Comparison of ENCODE assay signal across 9 mouse cellular contexts in genomic region chr11:98075195-98075808, GRCm38 (mm10). TPM values are rescaled to one million over a fixed set of nuclear protein-coding genes. Genes with fewer than 3 reads are reported as not detected.
DNase-seq lines count a peak whose midpoint lies in the region; ATAC-seq and TF ChIP-seq lines count a peak whose summit lies in the region.
"Had no signal": no experiment of that assay in that cellular context is flagged by ENCODE, and none has a peak within 500 bp of the region (broad histone marks: within the 10 kb centered on the region; RNA-seq: fewer than 3 reads in every experiment).

No protein-coding gene starts in this region.

- peaks cover 15% of the 10 kb centered on the region for H3K36me3 ChIP-seq in ES-E14 (ENCODE audit: control insufficient read depth, insufficient read depth, low read length, poor library complexity, severe bottlenecking)
- no peaks in the 10 kb centered on the region for H3K36me3 ChIP-seq in forebrain, postnatal 0 days (ENCODE audit: insufficient read depth)
- H3K36me3 ChIP-seq in lung, embryonic 14.5 days (ENCODE audit: insufficient read depth), result no peaks in the 10 kb centered on the region
- no peaks in the 10 kb centered on the region for H3K36me3 ChIP-seq in thymus, adult 2 months (ENCODE audit: control insufficient read depth, insufficient read depth, low read length)
- H3K36me3 ChIP-seq: limb, embryonic 12.5 days had no signal

- 21% methylated on average over 13 of the region's 13 CpGs for WGBS in forebrain, postnatal 0 days
- 20% methylated on average over 13 of the region's 13 CpGs for WGBS in lung, embryonic 14.5 days
- 26% methylated on average over 13 of the region's 13 CpGs for WGBS in thymus, adult 2 months

- H3K27me3 ChIP-seq in forebrain, postnatal 0 days (ENCODE audit: insufficient read depth, low read length), result no peaks in the 10 kb centered on the region
- H3K27me3 ChIP-seq in lung, embryonic 14.5 days (ENCODE audit: insufficient read depth, low read length), result no peaks in the 10 kb centered on the region
- H3K27me3 ChIP-seq in thymus, adult 2 months (ENCODE audit: control insufficient read depth, insufficient read depth, low read length), result no peaks in the 10 kb centered on the region

- TF ChIP-seq CTCF in forebrain, postnatal 0 days (IDR thresholded peaks at IDR 0.05; ENCODE audit: low read depth), result peak; percentile 94
- peak; percentile 95 for TF ChIP-seq CTCF in lung, embryonic 14.5 days (IDR thresholded peaks at IDR 0.05; ENCODE audit: low read depth)
- TF ChIP-seq CTCF in thymus, adult 2 months (IDR thresholded peaks at IDR 0.05; ENCODE audit: borderline replicate concordance, control insufficient read depth, extremely low read depth, insufficient read depth, low read length, poor library complexity), result peak; percentile 19; the same call in 1 of the 2 replicates

- intact Hi-C loops in heart, postnatal 36 days (cut with DNase I), result loop anchor here (1.0 to 2.0 kb wide), 2 partner anchors 44 to 175 kb away; no protein-coding TSS in a partner anchor

- peak overlapping the region; percentile 34; the same call in 1 of the 2 replicates for H3K9ac ChIP-seq in ES-E14 (ENCODE audit: insufficient read depth, low read depth, low read length, poor library complexity, severe bottlenecking)
- no peak overlapping the region for H3K9ac ChIP-seq in forebrain, postnatal 0 days
- no peak overlapping the region for H3K9ac ChIP-seq in lung, embryonic 14.5 days
- H3K9ac ChIP-seq: limb, embryonic 12.5 days had no signal

- no peaks in the 10 kb centered on the region for H3K9me3 ChIP-seq in ES-E14 (ENCODE audit: control insufficient read depth, insufficient read depth, low read depth, low read length)
- H3K9me3 ChIP-seq in forebrain, postnatal 0 days (ENCODE audit: low read length), result no peaks in the 10 kb centered on the region
- no peaks in the 10 kb centered on the region for H3K9me3 ChIP-seq in lung, embryonic 14.5 days (ENCODE audit: low read depth, low read length)
- H3K9me3 ChIP-seq: limb, embryonic 12.5 days had no signal

- no peak overlapping the region for H3K4me3 ChIP-seq in ES-E14 (ENCODE audit: insufficient read depth in 1 of 2, low read depth in 1 of 2, low read length in 2 of 2, poor library complexity in 1 of 2, severe bottlenecking in 1 of 2)
- no peak overlapping the region for H3K4me3 ChIP-seq in forebrain, postnatal 0 days (ENCODE audit: low read depth, low read length)
- H3K4me3 ChIP-seq in lung, embryonic 14.5 days (ENCODE audit: low read depth, low read length), result no peak overlapping the region
- H3K4me3 ChIP-seq in thymus, adult 2 months (ENCODE audit: control insufficient read depth, insufficient read depth, low read length), result no peak overlapping the region
- H3K4me3 ChIP-seq: limb, embryonic 12.5 days had no signal

- TF ChIP-seq POLR2A in thymus, adult 2 months (IDR thresholded peaks at IDR 0.05; ENCODE audit: control insufficient read depth, extremely low read depth, insufficient read depth, low read length, poor library complexity), result no peak

- DNase-seq in ES-E14 (ENCODE audit: low read depth, low spot score), result peak; percentile 90
- peak; percentile 85 for DNase-seq in cerebellum, adult 11-12 months
- DNase-seq in forebrain, postnatal 0 days, result peak; percentile 94
- peak; percentile 87 to 94 for DNase-seq in heart, postnatal 36 days
- peak; percentile 77 to 95 for DNase-seq in layer of hippocampus, adult 18-20 months (ENCODE audit: low spot score in 2 of 2)
- DNase-seq in lung, embryonic 14.5 days, result peak; percentile 96
- DNase-seq in ovary, adult 18-20 months (ENCODE audit: low spot score), result peak; percentile 58
- peak; percentile 90 for DNase-seq in thymus, adult 2 months

- H3K27ac ChIP-seq in ES-E14 (ENCODE audit: insufficient read depth, low read depth, low read length, poor library complexity, severe bottlenecking), result no peak overlapping the region
- H3K27ac ChIP-seq in forebrain, postnatal 0 days (ENCODE audit: low read depth, low read length), result no peak overlapping the region
- no peak overlapping the region for H3K27ac ChIP-seq in lung, embryonic 14.5 days (ENCODE audit: low read depth)
- H3K27ac ChIP-seq in thymus, adult 2 months (ENCODE audit: control insufficient read depth, insufficient read depth, low read length), result no peak overlapping the region
- H3K27ac ChIP-seq: limb, embryonic 12.5 days had no signal

- peak; percentile 70 for ATAC-seq in forebrain, postnatal 0 days
- peak; percentile 49; the same call in 1 of the 2 replicates for ATAC-seq in lung, embryonic 14.5 days (ENCODE audit: insufficient read depth)

- in situ Hi-C loops in ES-E14 (cut with MboI; ENCODE audit: low sequenced_read_pairs in 2 of 2, unreplicated experiment in 2 of 2), result no loop called here

- H3K4me2 ChIP-seq in forebrain, postnatal 0 days (ENCODE audit: low read depth), result no peak overlapping the region
- H3K4me2 ChIP-seq in lung, embryonic 14.5 days, result no peak overlapping the region
- H3K4me2 ChIP-seq: limb, embryonic 12.5 days had no signal

- H3K4me1 ChIP-seq in ES-E14 (ENCODE audit: control insufficient read depth in 2 of 2, insufficient read depth in 2 of 2, low read length in 2 of 2, poor library complexity in 1 of 2), result no peaks in the 10 kb centered on the region
- 0 out of 2 replicates have a peak, but pooled peaks cover 5% of the 10 kb centered on the region for H3K4me1 ChIP-seq in forebrain, postnatal 0 days (ENCODE audit: insufficient read depth)
- no peaks in the 10 kb centered on the region for H3K4me1 ChIP-seq in lung, embryonic 14.5 days (ENCODE audit: insufficient read depth)
- no peaks in the 10 kb centered on the region for H3K4me1 ChIP-seq in thymus, adult 2 months (replicated peaks; ENCODE audit: control insufficient read depth, insufficient read depth, low read length)

TF ChIP-seq in ES-E14, 5 proteins besides CTCF, POLR2A, EP300 and RAD21:
- TF ChIP-seq CHD2 (IDR thresholded peaks at IDR 0.05; ENCODE audit: low read depth, low read length) (no peak), HCFC1 (IDR thresholded peaks at IDR 0.05; ENCODE audit: borderline replicate concordance, insufficient read depth, low read length) (no peak), MAFK (IDR thresholded peaks at IDR 0.05; ENCODE audit: insufficient read depth, low read depth, low read length) (no peak), ZC3H11A (IDR thresholded peaks at IDR 0.05; ENCODE audit: borderline replicate concordance, low read depth, low read length) (0 out of 2 replicates have a peak, but pooled peaks have one; percentile 10), ZNF384 (IDR thresholded peaks at IDR 0.05; ENCODE audit: low read depth, low read length) (no peak)

RNA-seq across cellular contexts. Expression of gene Stac2, which starts 22.0 kb away (rescaled TPM):
- 2.1 and 3.8 TPM in 2 replicates for total RNA-seq in ES-E14 (2012; rRNA removed)
- total RNA-seq in forebrain, postnatal 0 days (2014; rRNA removed), result 2.8 and 3.8 TPM in 2 replicates
- 2.0 and 2.1 TPM in 2 replicates for polyA plus RNA-seq in forebrain, postnatal 0 days (2015; fragmentation: Nextera tagmentation; extraction: Ambion mirVana)
- total RNA-seq in heart, postnatal 36 days (2021), result under 1 TPM in 1 of 2 experiments, not detected in 1; 0.17 TPM
- total RNA-seq in layer of hippocampus, adult 18-20 months (2021), result 10 to 100 TPM; 45.7 to 55.2 TPM
- 0.05 and 0.14 TPM in 2 replicates for polyA plus RNA-seq in lung, embryonic 14.5 days (2014; fragmentation: Nextera tagmentation; extraction: Ambion mirVana)
- polyA plus RNA-seq in thymus, adult 2 months (2012; rRNA removed), result 0.50 and 0.55 TPM in 2 replicates

RNA-seq across cellular contexts. Expression of gene Rpl19, which starts 48.8 kb away (rescaled TPM):
- total RNA-seq in ES-E14 (2012; rRNA removed), result 3,222 and 3,264 TPM in 2 replicates
- 793 and 1,371 TPM in 2 replicates for total RNA-seq in forebrain, postnatal 0 days (2014; rRNA removed)
- polyA plus RNA-seq in forebrain, postnatal 0 days (2015; fragmentation: Nextera tagmentation; extraction: Ambion mirVana), result 687 and 897 TPM in 2 replicates
- total RNA-seq in heart, postnatal 36 days (2021), result 100 to 1,000 TPM; 537 to 577 TPM
- 100 to 1,000 TPM; 601 to 664 TPM for total RNA-seq in layer of hippocampus, adult 18-20 months (2021)
- 1,155 and 1,171 TPM in 2 replicates for polyA plus RNA-seq in lung, embryonic 14.5 days (2014; fragmentation: Nextera tagmentation; extraction: Ambion mirVana)
- 1,012 and 1,033 TPM in 2 replicates for polyA plus RNA-seq in thymus, adult 2 months (2012; rRNA removed)

RNA-seq across cellular contexts. Expression of gene Cacnb1, which starts 52.5 kb away (rescaled TPM):
- total RNA-seq in ES-E14 (2012; rRNA removed), result 6.2 and 12.0 TPM in 2 replicates
- 64.1 and 76.4 TPM in 2 replicates for total RNA-seq in forebrain, postnatal 0 days (2014; rRNA removed)
- 49.4 and 57.2 TPM in 2 replicates for polyA plus RNA-seq in forebrain, postnatal 0 days (2015; fragmentation: Nextera tagmentation; extraction: Ambion mirVana)
- 1 to 10 TPM; 6.1 to 6.2 TPM for total RNA-seq in heart, postnatal 36 days (2021)
- 100 to 1,000 TPM; 148 to 155 TPM for total RNA-seq in layer of hippocampus, adult 18-20 months (2021)
- polyA plus RNA-seq in lung, embryonic 14.5 days (2014; fragmentation: Nextera tagmentation; extraction: Ambion mirVana), result 5.4 and 5.5 TPM in 2 replicates
- 27.1 and 32.9 TPM in 2 replicates for polyA plus RNA-seq in thymus, adult 2 months (2012; rRNA removed)

Comparison
In these comparisons a context has a peak if more than half of its experiments do, and no peak if none do; other contexts are left out.
1. CTCF ChIP-seq: peak in every context shown above with its lines; median percentile 95 in lung, embryonic 14.5 days; 94 in forebrain, postnatal 0 days; 19 in thymus, adult 2 months.